Comparison of ENCODE assay signal across 11 mouse cellular contexts in genomic region chr14:76628182-76628892, GRCm38 (mm10).
DNase-seq lines count a peak whose midpoint lies in the region; ATAC-seq and TF ChIP-seq lines count a peak whose summit lies in the region.
"Had no signal": no experiment of that assay in that cellular context is flagged by ENCODE, and none has a peak within 500 bp of the region (broad histone marks: within the 10 kb centered on the region; RNA-seq: fewer than 3 reads in every experiment).

No protein-coding gene starts in this region.

- DNase-seq in frontal cortex, postnatal 14 days (ENCODE audit: low spot score in 2 of 2): no peak
- peak; percentile 81 to 83 for DNase-seq in right cerebral cortex, postnatal 10 days (ENCODE audit: low spot score in 2 of 2)
- no peak for DNase-seq in right cerebral cortex, postnatal 25 days
- DNase-seq in layer of hippocampus, adult 9-10 months (ENCODE audit: low spot score): peak; percentile 53
- peak; percentile 73 for DNase-seq in testis, postnatal 14 days (ENCODE audit: low spot score)
- DNase-seq in stomach, postnatal 0 days (ENCODE audit: low spot score): no peak
- DNase-seq in kidney, adult 11 months: no peak
- DNase-seq: adrenal gland, postnatal 10 days had no signal

- H3K9me3 ChIP-seq in stomach, postnatal 0 days (ENCODE audit: control insufficient read depth, low read length): no peaks in the 10 kb centered on the region
- H3K9me3 ChIP-seq: heart, embryonic 12.5 days; limb, embryonic 13.5 days had no signal

- H3K4me1 ChIP-seq in stomach, postnatal 0 days (replicated peaks; ENCODE audit: control insufficient read depth, insufficient read depth): peaks cover 10% of the 10 kb centered on the region; the same call in 1 of the 2 replicates

- H3K36me3 ChIP-seq in stomach, postnatal 0 days (ENCODE audit: control insufficient read depth, insufficient read depth, low read length): no peaks in the 10 kb centered on the region
- H3K36me3 ChIP-seq: heart, embryonic 12.5 days; limb, embryonic 13.5 days had no signal

- H3K4me3 ChIP-seq in stomach, postnatal 0 days (ENCODE audit: low read depth, low read length): no peak overlapping the region
- H3K4me3 ChIP-seq: heart, embryonic 12.5 days; limb, embryonic 13.5 days had no signal

- no peak overlapping the region for H3K4me2 ChIP-seq in stomach, postnatal 0 days (replicated peaks; ENCODE audit: low read depth)
- H3K4me2 ChIP-seq: heart, embryonic 12.5 days; limb, embryonic 13.5 days had no signal

- H3K27ac ChIP-seq in stomach, postnatal 0 days (replicated peaks): no peak overlapping the region
- H3K27ac ChIP-seq: limb, embryonic 13.5 days had no signal

- TF ChIP-seq EP300 in stomach, postnatal 0 days (optimal IDR thresholded peaks at IDR 0.05): no peak

- H3K9ac ChIP-seq in stomach, postnatal 0 days (ENCODE audit: low read length): no peak overlapping the region
- H3K9ac ChIP-seq: heart, embryonic 12.5 days; limb, embryonic 13.5 days had no signal

- ATAC-seq in frontal cortex, adult (ENCODE audit: low TSS enrichment): peak; percentile 35
- ATAC-seq in stomach, postnatal 0 days (ENCODE audit: low FRiP score, low TSS enrichment): no peak

- H3K27me3 ChIP-seq in stomach, postnatal 0 days (ENCODE audit: control insufficient read depth, insufficient read depth, low read length): no peaks in the 10 kb centered on the region
- H3K27me3 ChIP-seq: heart, embryonic 12.5 days; limb, embryonic 13.5 days had no signal

- no peak for TF ChIP-seq CTCF in stomach, postnatal 0 days (IDR thresholded peaks at IDR 0.05; ENCODE audit: low read depth)

- WGBS in stomach, postnatal 0 days: 84% methylated on average over 10 of the region's 10 CpGs

Comparison
In these comparisons a context has a peak if more than half of its experiments do, and no peak if none do; other contexts are left out.
1. DNase-seq: peak in right cerebral cortex, postnatal 10 days (2 of 2), layer of hippocampus, adult 9-10 months (single experiment) and testis, postnatal 14 days (single experiment); none in frontal cortex, postnatal 14 days (0 of 2), right cerebral cortex, postnatal 25 days (single experiment), stomach, postnatal 0 days (single experiment) and kidney, adult 11 months (single experiment).